11 mouse cellular contexts compared by ENCODE assay signal in genomic region chr3:58485883-58486282, GRCm38 (mm10). TPM values are rescaled to one million over a fixed set of nuclear protein-coding genes. Genes with fewer than 3 reads are reported as not detected.
A peak's percentile ranks its signal among the peaks of the same experiment; 100 is the strongest.
DNase-seq lines count a peak whose midpoint lies in the region; ATAC-seq and TF ChIP-seq lines count a peak whose summit lies in the region.
"Had no signal": no experiment of that assay in that cellular context is flagged by ENCODE, and none has a peak within 500 bp of the region (broad histone marks: within the 10 kb centered on the region; RNA-seq: fewer than 3 reads in every experiment).

No protein-coding gene starts in this region.

- no peaks in the 10 kb centered on the region for H3K36me3 ChIP-seq in intestine, postnatal 0 days (ENCODE audit: control insufficient read depth, insufficient read depth)
- H3K36me3 ChIP-seq in intestine, embryonic 16.5 days (ENCODE audit: control insufficient read depth, insufficient read depth, low read length): no peaks in the 10 kb centered on the region
- no peaks in the 10 kb centered on the region for H3K36me3 ChIP-seq in forebrain, embryonic 10.5 days (replicated peaks)
- H3K36me3 ChIP-seq: embryonic facial prominence, embryonic 12.5 days; neural tube, embryonic 12.5 days had no signal

- TF ChIP-seq POLR2A in bone marrow, adult 2 months (IDR thresholded peaks at IDR 0.05; ENCODE audit: borderline replicate concordance, control insufficient read depth, low read depth, low read length): no peak

- peak; percentile 36; the same call in 1 of the 2 replicates for ATAC-seq in intestine, postnatal 0 days
- no peak for ATAC-seq in intestine, embryonic 16.5 days

- no peaks in the 10 kb centered on the region for H3K9me3 ChIP-seq in intestine, postnatal 0 days (ENCODE audit: control insufficient read depth)
- no peaks in the 10 kb centered on the region for H3K9me3 ChIP-seq in intestine, embryonic 16.5 days (ENCODE audit: control insufficient read depth, low read length)
- no peaks in the 10 kb centered on the region for H3K9me3 ChIP-seq in forebrain, embryonic 10.5 days
- H3K9me3 ChIP-seq: embryonic facial prominence, embryonic 12.5 days; neural tube, embryonic 12.5 days had no signal

- H3K4me3 ChIP-seq in intestine, postnatal 0 days (ENCODE audit: low read depth, low read length): no peak overlapping the region
- H3K4me3 ChIP-seq in intestine, embryonic 16.5 days (ENCODE audit: low read length): no peak overlapping the region
- H3K4me3 ChIP-seq in bone marrow, adult 2 months (replicated peaks; ENCODE audit: control insufficient read depth, low read depth, low read length): no peak overlapping the region
- no peak overlapping the region for H3K4me3 ChIP-seq in forebrain, embryonic 10.5 days
- H3K4me3 ChIP-seq: embryonic facial prominence, embryonic 12.5 days; neural tube, embryonic 12.5 days had no signal

- no peak overlapping the region for H3K4me2 ChIP-seq in intestine, postnatal 0 days (replicated peaks; ENCODE audit: low read depth)
- no peak overlapping the region for H3K4me2 ChIP-seq in intestine, embryonic 16.5 days (ENCODE audit: low read depth, low read length)
- H3K4me2 ChIP-seq: embryonic facial prominence, embryonic 12.5 days; neural tube, embryonic 12.5 days had no signal

- H3K9ac ChIP-seq in intestine, postnatal 0 days (ENCODE audit: low read depth, low read length): no peak overlapping the region
- no peak overlapping the region for H3K9ac ChIP-seq in intestine, embryonic 16.5 days (ENCODE audit: low read depth, low read length)
- H3K9ac ChIP-seq: embryonic facial prominence, embryonic 12.5 days; neural tube, embryonic 12.5 days had no signal

- DNase-seq in CD4-positive helper T cell, adult 2 months (ENCODE audit: low read depth, low spot score): peak; percentile 36
- DNase-seq in naive thymus-derived CD4-positive, alpha-beta T cell, adult 2 months (ENCODE audit: low read depth): peak; percentile 53
- DNase-seq in forebrain, embryonic 10.5 days (ENCODE audit: extremely low spot score, low spot score): no peak
- no peak for DNase-seq in adrenal gland, postnatal 14 days
- DNase-seq in cerebellum, adult 9-11 months: no peak
- DNase-seq: kidney, adult 9 months had no signal

- WGBS in intestine, postnatal 0 days: 65% methylated on average over 7 of the region's 7 CpGs
- WGBS in intestine, embryonic 16.5 days: 68% methylated on average over 7 of the region's 7 CpGs
- 72% methylated on average over 7 of the region's 7 CpGs for WGBS in bone marrow, adult 2 months
- 70% methylated on average over 7 of the region's 7 CpGs for WGBS in forebrain, embryonic 10.5 days

- H3K4me1 ChIP-seq in intestine, postnatal 0 days (replicated peaks; ENCODE audit: control insufficient read depth, insufficient read depth, low read length): no peaks in the 10 kb centered on the region
- no peaks in the 10 kb centered on the region for H3K4me1 ChIP-seq in intestine, embryonic 16.5 days (ENCODE audit: control insufficient read depth, insufficient read depth, low read length)
- H3K4me1 ChIP-seq in bone marrow, adult 2 months (ENCODE audit: control insufficient read depth, insufficient read depth, low read length): no peaks in the 10 kb centered on the region
- no peaks in the 10 kb centered on the region for H3K4me1 ChIP-seq in forebrain, embryonic 10.5 days
- H3K4me1 ChIP-seq: embryonic facial prominence, embryonic 12.5 days; neural tube, embryonic 12.5 days had no signal

- no peak overlapping the region for H3K27ac ChIP-seq in intestine, postnatal 0 days (ENCODE audit: low read depth, low read length)
- no peak overlapping the region for H3K27ac ChIP-seq in intestine, embryonic 16.5 days (ENCODE audit: low read length)
- H3K27ac ChIP-seq in bone marrow, adult 2 months (ENCODE audit: control insufficient read depth, insufficient read depth, low read depth, low read length, poor library complexity): no peak overlapping the region
- no peak overlapping the region for H3K27ac ChIP-seq in forebrain, embryonic 10.5 days
- H3K27ac ChIP-seq: embryonic facial prominence, embryonic 12.5 days; neural tube, embryonic 12.5 days had no signal

- no peaks in the 10 kb centered on the region for H3K27me3 ChIP-seq in intestine, postnatal 0 days (replicated peaks; ENCODE audit: control insufficient read depth, insufficient read depth, low read length)
- no peaks in the 10 kb centered on the region for H3K27me3 ChIP-seq in intestine, embryonic 16.5 days (replicated peaks; ENCODE audit: control insufficient read depth, insufficient read depth, low read length)
- H3K27me3 ChIP-seq in forebrain, embryonic 10.5 days (ENCODE audit: poor library complexity, severe bottlenecking): no peaks in the 10 kb centered on the region
- H3K27me3 ChIP-seq: embryonic facial prominence, embryonic 12.5 days; neural tube, embryonic 12.5 days had no signal

- peak; percentile 65 for TF ChIP-seq CTCF in intestine, postnatal 0 days (IDR thresholded peaks at IDR 0.05; ENCODE audit: low read depth)
- TF ChIP-seq CTCF in bone marrow, adult 2 months (IDR thresholded peaks at IDR 0.05; ENCODE audit: control insufficient read depth, insufficient read depth, low read length): peak; percentile 90

RNA-seq across cellular contexts. Expression of gene Eif2a, which starts 39.7 kb away (rescaled TPM):
- 28.4 and 29.2 TPM in 2 replicates for polyA plus RNA-seq in intestine, postnatal 0 days (2015; fragmentation: Nextera tagmentation; extraction: Ambion mirVana)
- 47.6 and 49.6 TPM in 2 replicates for polyA plus RNA-seq in intestine, embryonic 16.5 days (2015; fragmentation: Nextera tagmentation; extraction: Ambion mirVana)
- polyA plus RNA-seq in bone marrow, adult 2 months (2011; ENCODE audit: insufficient read depth, insufficient read length, low replicate concordance, missing spikeins): 21.5 and 34.5 TPM in 2 replicates
- polyA plus RNA-seq in forebrain, embryonic 10.5 days (2016; fragmentation: Nextera tagmentation; extraction: Ambion mirVana): 57.0 and 58.1 TPM in 2 replicates
- total RNA-seq in adrenal gland, postnatal 14 days (2021): 45.7 and 55.3 TPM in 2 replicates

RNA-seq across cellular contexts. Expression of gene Serp1, which starts 39.8 kb away (rescaled TPM):
- polyA plus RNA-seq in intestine, postnatal 0 days (2015; fragmentation: Nextera tagmentation; extraction: Ambion mirVana): 156 TPM in 2 replicates
- polyA plus RNA-seq in intestine, embryonic 16.5 days (2015; fragmentation: Nextera tagmentation; extraction: Ambion mirVana): 198 and 212 TPM in 2 replicates
- 23.7 and 30.7 TPM in 2 replicates for polyA plus RNA-seq in bone marrow, adult 2 months (2011; ENCODE audit: insufficient read depth, insufficient read length, low replicate concordance, missing spikeins)
- 142 and 146 TPM in 2 replicates for polyA plus RNA-seq in forebrain, embryonic 10.5 days (2016; fragmentation: Nextera tagmentation; extraction: Ambion mirVana)
- total RNA-seq in adrenal gland, postnatal 14 days (2021): 80.6 and 86.8 TPM in 2 replicates

Comparison
In these comparisons a context has a peak if more than half of its experiments do, and no peak if none do; other contexts are left out.
1. DNase-seq: peak in CD4-positive helper T cell, adult 2 months (single experiment) and naive thymus-derived CD4-positive, alpha-beta T cell, adult 2 months (single experiment); none in forebrain, embryonic 10.5 days (single experiment), adrenal gland, postnatal 14 days (single experiment) and cerebellum, adult 9-11 months (single experiment).